Mouse (Mus musculus) bone marrow macrophage, adult 2 months (primary cell): ENCODE measurements around the gene Csdc2.

ENCODE experiments used
- CTCF ChIP-seq: IDR thresholded peaks from 2 replicates; pipeline ENCODE4 v1.5.1; 2012; ENCODE audit warnings: low read depth, mild to moderate bottlenecking, low read length, moderate library complexity
- POLR2A ChIP-seq: IDR thresholded peaks from 2 replicates; pipeline ENCODE4 v1.6.1; 2012; ENCODE audit warnings: mild to moderate bottlenecking, low read depth, low read length, borderline replicate concordance

- TF ChIP-seq CTCF: no peak
- no peak for TF ChIP-seq POLR2A
These were observed 3.2 kb downstream of the Csdc2 start for GRCm38 (mm10) chr15:81939774-81940173.
